Mouse (Mus musculus): ENCODE results near the gene Gna15. TPM values are rescaled to one million over a fixed set of nuclear protein-coding genes. Genes with fewer than 3 reads are reported as not detected.
A peak's percentile ranks its signal among the peaks of the same experiment; 100 is the strongest.

The Gna15 gene
- polyA plus RNA-seq, 1 experiment from 2014 or later: 1.9 TPM

DNA sequence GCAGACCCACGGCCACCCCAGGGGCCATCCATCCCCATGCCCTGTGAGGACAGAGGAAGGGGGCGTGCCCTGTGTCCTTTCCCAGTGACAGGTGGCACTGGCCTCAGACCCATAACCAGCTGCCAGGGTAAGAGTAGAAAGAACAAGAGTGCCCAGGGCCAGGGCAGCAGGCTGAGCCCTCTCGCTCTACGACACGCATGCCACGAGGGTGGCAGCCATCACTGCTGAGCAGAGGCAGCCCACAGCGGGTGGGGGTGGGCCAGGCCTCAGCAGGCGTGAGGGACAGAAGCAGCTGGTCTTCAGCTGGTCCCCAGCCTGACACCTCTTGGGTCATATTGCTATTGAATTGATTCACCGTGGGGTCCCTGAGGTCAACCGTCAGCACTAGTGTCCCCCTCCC is 37.5 kb downstream of the Gna15 start:
- WGBS: 83% methylated on average over 10 of the region's 10 CpGs
- H3K27me3 ChIP-seq: peaks cover 15% of the 10 kb centered on the region
- ATAC-seq (ENCODE audit: low FRiP score, low read depth): no peak
- no peak overlapping the region for H3K27ac ChIP-seq
- no peak overlapping the region for H3K4me2 ChIP-seq (replicated peaks)
- no peak overlapping the region for H3K9ac ChIP-seq
- H3K4me1 ChIP-seq: 0 out of 2 replicates have a peak, but pooled peaks cover 5% of the 10 kb centered on the region
- peaks cover 57% of the 10 kb centered on the region for H3K36me3 ChIP-seq
- H3K4me3 ChIP-seq: no peak overlapping the region
- no peaks in the 10 kb centered on the region for H3K9me3 ChIP-seq

DNA sequence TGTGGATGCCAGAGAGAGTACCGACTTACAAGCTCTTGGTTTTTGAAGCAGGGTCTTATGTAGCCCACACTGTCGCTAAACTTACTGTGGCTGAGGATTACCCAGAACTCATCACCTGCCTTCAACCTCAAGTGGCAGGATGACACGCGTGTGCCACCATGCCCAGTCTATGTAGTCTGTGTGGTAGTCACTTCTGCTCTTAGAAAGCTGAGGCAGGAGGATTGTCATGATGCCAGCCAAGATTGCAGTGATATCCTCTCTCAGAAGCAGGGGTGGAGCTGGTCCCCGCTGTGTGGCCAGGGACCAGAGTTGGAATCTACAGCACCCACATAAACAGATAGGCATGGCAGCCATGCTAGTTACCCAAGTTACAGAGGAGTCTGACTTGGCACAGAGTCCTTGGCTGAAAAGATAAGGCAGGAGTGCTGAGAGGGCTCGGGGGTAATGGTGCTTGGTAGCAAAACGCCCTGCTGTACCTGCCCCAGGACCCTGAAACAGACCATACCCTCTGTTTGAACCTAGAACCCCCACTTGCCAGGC is 38.5 kb downstream of the Gna15 start:
- H3K36me3 ChIP-seq: peaks cover 47% of the 10 kb centered on the region
- 0 out of 2 replicates have a peak, but pooled peaks cover 5% of the 10 kb centered on the region for H3K4me1 ChIP-seq
- WGBS: 71% methylated on average over 7 of the region's 7 CpGs
- no peak overlapping the region for H3K9ac ChIP-seq
- no peak overlapping the region for H3K4me3 ChIP-seq
- peaks cover 24% of the 10 kb centered on the region for H3K27me3 ChIP-seq
- no peaks in the 10 kb centered on the region for H3K9me3 ChIP-seq
- H3K4me2 ChIP-seq (replicated peaks): no peak overlapping the region
- ATAC-seq (ENCODE audit: low FRiP score, low read depth): no peak; the same call in 1 of the 2 replicates
- no peak overlapping the region for H3K27ac ChIP-seq

DNA sequence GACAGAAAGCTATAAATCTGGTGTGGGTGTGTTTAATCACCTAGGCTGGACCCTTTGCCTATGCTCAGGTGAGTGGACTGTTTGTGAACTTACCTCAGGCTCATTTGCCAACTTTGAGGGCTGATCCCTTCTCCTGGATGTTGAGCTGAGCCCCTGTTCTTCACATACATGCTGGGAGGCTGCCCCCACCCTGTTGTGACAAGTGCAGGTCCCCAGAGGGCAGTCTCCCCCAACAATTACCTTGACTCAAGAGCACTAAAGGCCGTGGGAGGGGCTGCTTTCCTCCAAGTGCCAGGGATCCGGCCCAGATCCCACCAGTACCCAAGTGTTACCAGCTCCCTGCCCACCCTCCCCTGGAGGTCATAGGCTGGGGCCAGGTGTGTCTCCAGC is 39.0 kb downstream of the Gna15 start:
- WGBS: 14% methylated on average over 2 of the region's 2 CpGs
- H3K9ac ChIP-seq: no peak overlapping the region
- H3K9me3 ChIP-seq: no peaks in the 10 kb centered on the region
- ATAC-seq (ENCODE audit: low FRiP score, low read depth): no peak
- no peak overlapping the region for H3K27ac ChIP-seq
- 0 out of 2 replicates have a peak, but pooled peaks cover 5% of the 10 kb centered on the region for H3K4me1 ChIP-seq
- H3K36me3 ChIP-seq: peaks cover 42% of the 10 kb centered on the region
- peaks cover 29% of the 10 kb centered on the region for H3K27me3 ChIP-seq
- H3K4me2 ChIP-seq (replicated peaks): no peak overlapping the region
- no peak overlapping the region for H3K4me3 ChIP-seq

- ATAC-seq (ENCODE audit: low FRiP score, low read depth): no peak
- 51% methylated on average over 6 of the region's 6 CpGs for WGBS
These were observed 39.5 kb downstream of the Gna15 start for GRCm38 (mm10) chr10:81484441-81485059.

GRCm38 (mm10) chr10:81483983-81484382 is 40.0 kb downstream of the Gna15 start:
- Histone ChIP-seq H3K4me1 (0 out of 2 replicates have a peak, but pooled peaks cover 5% of the 10 kb centered on the region), H3K36me3 (peaks cover 31% of the 10 kb centered on the region), H3K4me2 (replicated peaks) (no peak overlapping the region), H3K4me3 (no peak overlapping the region), H3K9me3 (no peaks in the 10 kb centered on the region), H3K27ac (no peak overlapping the region), H3K9ac (no peak overlapping the region), H3K27me3 (peaks cover 34% of the 10 kb centered on the region)
- no peak for ATAC-seq (ENCODE audit: low FRiP score, low read depth)
- WGBS: 22% methylated on average over 9 of the region's 9 CpGs

More at GRCm38 (mm10) chr10:81484441-81485059, 39.5 kb downstream of the Gna15 start:
- no peak overlapping the region for H3K9ac ChIP-seq
- 0 out of 2 replicates have a peak, but pooled peaks cover 5% of the 10 kb centered on the region for H3K4me1 ChIP-seq
- H3K27me3 ChIP-seq: peaks cover 33% of the 10 kb centered on the region
- H3K27ac ChIP-seq: no peak overlapping the region
- H3K36me3 ChIP-seq: peaks cover 37% of the 10 kb centered on the region
- H3K4me3 ChIP-seq: no peak overlapping the region
- no peaks in the 10 kb centered on the region for H3K9me3 ChIP-seq
- H3K4me2 ChIP-seq (replicated peaks): no peak overlapping the region

DNA sequence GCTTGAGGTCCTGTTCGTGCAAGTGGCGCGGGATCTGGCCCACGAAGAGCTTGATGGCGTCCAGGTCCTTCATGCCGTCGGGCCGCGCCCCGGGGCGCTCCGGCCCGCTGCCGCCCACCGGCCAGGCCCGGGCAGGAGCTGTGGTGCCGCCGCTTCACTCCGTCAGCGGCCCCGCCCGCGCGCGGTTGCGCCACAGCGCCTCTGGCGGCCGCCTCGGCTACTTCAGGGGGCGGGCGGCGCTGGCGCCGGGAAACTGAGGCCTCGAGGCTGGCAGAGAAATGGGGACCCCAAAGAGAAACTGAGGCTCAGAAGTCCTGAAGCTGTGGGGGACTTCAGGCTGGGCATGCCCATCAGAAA is 41.5 kb downstream of the Gna15 start, which contains the start of gene Celf5:
Gene Celf5 (minus strand): TSS at position 177 of the 357 bp plus-strand sequence.
- peak within 1 kb of the TSS; percentile 65 for H3K9ac ChIP-seq
- H3K4me1 ChIP-seq: 0 out of 2 replicates have a peak, but pooled peaks cover 6% of the 10 kb centered on the region
- peaks cover 17% of the 10 kb centered on the region for H3K36me3 ChIP-seq
- no peaks in the 10 kb centered on the region for H3K9me3 ChIP-seq
- H3K4me2 ChIP-seq (replicated peaks): peak within 1 kb of the TSS; percentile 83
- peaks cover 49% of the 10 kb centered on the region for H3K27me3 ChIP-seq
- peak; percentile 33; the same call in 1 of the 2 replicates for ATAC-seq (ENCODE audit: low FRiP score, low read depth)
- under 1% methylated on average over 35 of the region's 36 CpGs for WGBS
- peak within 1 kb of the TSS; percentile 51 for H3K4me3 ChIP-seq
- no peak within 1 kb of the TSS for H3K27ac ChIP-seq

GRCm38 (mm10) chr10:81481605-81482532 is 42.2 kb downstream of the Gna15 start:
- Histone ChIP-seq H3K4me2 (replicated peaks) (peak overlapping the region; percentile 83), H3K27ac (no peak overlapping the region), H3K4me3 (peak overlapping the region; percentile 51), H3K9me3 (no peaks in the 10 kb centered on the region), H3K27me3 (peaks cover 55% of the 10 kb centered on the region), H3K36me3 (peaks cover 10% of the 10 kb centered on the region), H3K9ac (peak overlapping the region; percentile 65), H3K4me1 (0 out of 2 replicates have a peak, but pooled peaks cover 8% of the 10 kb centered on the region)
- ATAC-seq (ENCODE audit: low FRiP score, low read depth): no peak
- WGBS: 4% methylated on average over 35 of the region's 35 CpGs

- H3K9ac ChIP-seq: no peak overlapping the region
- peaks cover 11% of the 10 kb centered on the region for H3K4me1 ChIP-seq
- 77% methylated on average over 10 of the region's 10 CpGs for WGBS
- no peak overlapping the region for H3K4me3 ChIP-seq
- no peaks in the 10 kb centered on the region for H3K36me3 ChIP-seq
- no peak overlapping the region for H3K27ac ChIP-seq
- H3K9me3 ChIP-seq: no peaks in the 10 kb centered on the region
- ATAC-seq (ENCODE audit: low FRiP score, low read depth): no peak
- peaks cover 96% of the 10 kb centered on the region for H3K27me3 ChIP-seq
- no peak overlapping the region for H3K4me2 ChIP-seq (replicated peaks)
These were observed 49.6 kb downstream of the Gna15 start for GRCm38 (mm10) chr10:81474461-81474860.

- ATAC-seq (ENCODE audit: low FRiP score, low read depth): no peak
- H3K9me3 ChIP-seq: no peaks in the 10 kb centered on the region
- no peak overlapping the region for H3K9ac ChIP-seq
- no peak overlapping the region for H3K27ac ChIP-seq
- no peaks in the 10 kb centered on the region for H3K36me3 ChIP-seq
- peaks cover 11% of the 10 kb centered on the region for H3K4me1 ChIP-seq
- WGBS: 2% methylated on average over 22 of the region's 22 CpGs
- H3K4me3 ChIP-seq: peak overlapping the region; percentile 11
- H3K4me2 ChIP-seq (replicated peaks): peak overlapping the region; percentile 21
- peaks cover 100% of the 10 kb centered on the region for H3K27me3 ChIP-seq
These were observed 51.0 kb downstream of the Gna15 start for GRCm38 (mm10) chr10:81473003-81473451.

DNA sequence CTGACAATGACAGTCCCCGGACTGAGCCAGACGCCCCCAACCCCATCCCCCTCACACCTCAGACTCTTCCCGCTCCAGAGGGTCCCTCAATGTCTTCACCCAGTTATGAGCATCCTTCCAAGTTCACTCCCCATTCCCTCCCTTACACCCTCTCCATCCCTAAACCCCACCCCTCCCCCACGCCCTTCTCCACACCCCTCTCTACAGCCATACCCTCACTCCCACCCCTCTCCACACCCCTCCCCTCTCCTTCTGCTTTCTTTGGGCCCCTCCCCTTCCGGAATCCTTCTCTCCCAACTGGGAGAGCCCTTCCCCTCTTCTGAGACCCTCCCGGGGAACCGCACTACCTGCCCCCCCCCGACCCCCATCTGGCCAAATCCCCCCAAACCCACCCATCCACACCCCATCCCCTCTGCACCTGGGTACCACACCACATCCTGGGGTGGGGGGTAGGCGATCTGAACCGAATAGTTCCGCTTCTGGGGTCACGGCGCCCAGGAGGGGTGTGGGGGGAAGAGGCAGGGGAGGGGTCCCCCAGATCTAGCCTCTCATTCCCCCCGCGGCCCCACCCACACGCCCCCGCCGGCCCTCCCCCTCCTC is 51.5 kb downstream of the Gna15 start:
- H3K9ac ChIP-seq: no peak overlapping the region
- H3K27ac ChIP-seq: no peak overlapping the region
- 8% methylated on average over 15 of the region's 18 CpGs for WGBS
- peak overlapping the region; percentile 11; the same call in 1 of the 2 replicates for H3K4me3 ChIP-seq
- H3K9me3 ChIP-seq: no peaks in the 10 kb centered on the region
- H3K4me2 ChIP-seq (replicated peaks): peak overlapping the region; percentile 21; the same call in 1 of the 2 replicates
- H3K36me3 ChIP-seq: no peaks in the 10 kb centered on the region
- ATAC-seq (ENCODE audit: low FRiP score, low read depth): no peak
- peaks cover 11% of the 10 kb centered on the region for H3K4me1 ChIP-seq
- peaks cover 100% of the 10 kb centered on the region for H3K27me3 ChIP-seq

- Histone ChIP-seq H3K27ac (no peak overlapping the region), H3K4me2 (replicated peaks) (no peak overlapping the region), H3K36me3 (no peaks in the 10 kb centered on the region), H3K27me3 (peaks cover 100% of the 10 kb centered on the region), H3K9me3 (no peaks in the 10 kb centered on the region), H3K9ac (no peak overlapping the region), H3K4me1 (peaks cover 8% of the 10 kb centered on the region), H3K4me3 (no peak overlapping the region)
- no peak for ATAC-seq (ENCODE audit: low FRiP score, low read depth)
- 48% methylated on average over 18 of the region's 18 CpGs for WGBS
These were observed 53.6 kb downstream of the Gna15 start for GRCm38 (mm10) chr10:81470454-81470853.

All from limb, embryonic 13.5 days (tissue).